Mouse (Mus musculus) olfactory bulb, adult 2 months (tissue): ENCODE measurements around the gene Gm11084. TPM values are rescaled to one million over a fixed set of nuclear protein-coding genes. Genes with fewer than 3 reads are reported as not detected.

Source experiments
- H3K27ac ChIP-seq: fragments of 200-500 bp; 2 replicates; pipeline ENCODE4 v1.5.1; 2012; ENCODE audit warnings: low read depth, low read length; ENCODE audit not compliant: insufficient read depth
- H3K4me1 ChIP-seq: fragments of 200-500 bp; 2 replicates; pipeline ENCODE4 v1.6.1; 2012; ENCODE audit warnings: low read length; ENCODE audit not compliant: control insufficient read depth, insufficient read depth
- H3K4me3 ChIP-seq: fragments of 200-500 bp; 2 replicates; pipeline ENCODE4 v1.5.1; 2012; ENCODE audit warnings: mild to moderate bottlenecking, low read depth, low read length, moderate library complexity; ENCODE audit not compliant: insufficient read depth
- CTCF ChIP-seq: fragments of 200-500 bp; IDR thresholded peaks from 2 replicates; pipeline ENCODE4 v1.5.1; 2012; ENCODE audit warnings: low read depth, mild to moderate bottlenecking, low read length, moderate library complexity; ENCODE audit not compliant: insufficient read depth
- POLR2A ChIP-seq: fragments of 200-500 bp; IDR thresholded peaks from 2 replicates; pipeline ENCODE4 v1.6.1; 2012; ENCODE audit warnings: mild to moderate bottlenecking, low read depth, low read length, moderate library complexity; ENCODE audit not compliant: insufficient read depth
- WGBS: fragments of 180-500 bp; shearing (Covaris S2); methylation state at CpG from one replicate; pipeline ENCODE4 v1.1.7; 2018; 5-methylcytosine and 5-hydroxymethylcytosine counted together
- polyA plus RNA-seq: library from polyadenylated mRNA; stranded (reverse); fragments of >200 nt; gene quantifications from 2 replicates; pipeline ENCODE4 v1.2.4, GENCODE M21; 2012; ENCODE audit warnings: low replicate concordance; ENCODE audit not compliant: missing spikeins, insufficient read depth, insufficient read length

The Gm11084 gene
- polyA plus RNA-seq, 1 experiment = not detected

DNA sequence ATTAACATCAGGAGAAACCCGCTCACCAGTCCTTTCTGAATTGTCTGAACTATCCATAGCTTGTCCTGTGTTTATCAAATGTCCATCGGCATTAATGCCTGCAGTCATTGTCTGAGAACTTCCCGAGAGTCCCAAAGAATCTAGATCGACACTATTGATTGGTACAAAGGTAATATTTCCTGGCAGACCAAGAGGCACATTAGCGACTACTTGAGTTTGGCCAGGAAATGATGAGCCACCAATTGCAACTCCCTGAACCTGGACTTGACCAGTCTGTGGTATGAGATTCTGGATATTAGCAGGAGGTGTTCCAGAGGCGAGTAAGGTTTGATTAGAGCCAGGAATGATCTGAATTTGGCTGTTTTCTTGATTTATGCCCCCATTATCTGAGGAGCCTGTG, 15.7 kb downstream of the Gm11084 start:
- no peak overlapping the region for H3K4me3 ChIP-seq
- H3K27ac ChIP-seq = no peak overlapping the region
- no peaks in the 10 kb centered on the region; the same call in 1 of the 2 replicates for H3K4me1 ChIP-seq
- no peak for TF ChIP-seq POLR2A
- TF ChIP-seq CTCF = no peak
- WGBS = 88% methylated on average over 6 of the region's 6 CpGs

DNA sequence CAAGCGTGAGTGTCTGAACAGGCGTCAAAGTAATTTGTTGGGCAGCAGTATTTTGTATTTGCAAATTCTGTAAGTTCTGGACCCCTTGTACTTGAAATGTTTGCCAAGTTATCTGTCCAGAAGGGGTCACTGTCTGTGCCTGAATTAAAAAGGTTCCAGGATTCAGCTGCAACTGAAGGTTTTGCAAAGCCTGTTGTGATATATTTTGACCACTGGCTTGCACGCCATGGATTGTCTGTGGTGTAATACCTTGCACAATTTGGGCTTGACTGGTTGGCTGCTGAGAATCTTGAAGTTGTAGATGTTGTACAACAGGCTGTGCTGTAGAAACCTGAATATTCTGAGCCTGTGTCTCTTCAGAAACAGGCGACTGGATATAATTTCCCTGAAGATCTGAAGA, 16.2 kb downstream of the Gm11084 start:
- WGBS = 84% methylated on average over 4 of the region's 4 CpGs
- no peak overlapping the region for H3K27ac ChIP-seq
- TF ChIP-seq CTCF = no peak
- TF ChIP-seq POLR2A = no peak
- H3K4me1 ChIP-seq = no peaks in the 10 kb centered on the region; the same call in 1 of the 2 replicates
- no peak overlapping the region for H3K4me3 ChIP-seq

DNA sequence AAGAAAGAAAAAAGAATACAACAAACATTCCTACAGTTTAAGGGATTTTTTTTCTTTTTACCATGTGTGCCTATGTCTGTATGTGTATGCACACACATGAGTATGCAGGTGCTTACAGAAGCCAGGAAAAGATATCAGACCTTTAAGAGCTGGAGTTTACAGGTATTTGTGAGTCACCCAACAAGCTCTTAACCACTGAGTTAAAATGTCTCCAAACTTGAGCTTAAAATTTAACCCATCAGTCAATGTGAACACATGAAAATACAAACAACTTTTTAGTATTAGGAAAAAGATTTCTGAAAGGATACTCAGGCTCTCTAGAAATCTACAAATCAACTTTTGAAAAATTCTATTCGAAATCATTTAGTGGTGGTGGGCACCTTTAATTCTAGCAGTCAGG, 18.0 kb downstream of the Gm11084 start:
- Histone ChIP-seq H3K4me3 (no peak overlapping the region), H3K27ac (no peak overlapping the region), H3K4me1 (no peaks in the 10 kb centered on the region; the same call in 1 of the 2 replicates)
- TF ChIP-seq POLR2A (no peak), CTCF (no peak)
- 98% methylated on average over 1 of the region's 1 CpGs for WGBS

DNA sequence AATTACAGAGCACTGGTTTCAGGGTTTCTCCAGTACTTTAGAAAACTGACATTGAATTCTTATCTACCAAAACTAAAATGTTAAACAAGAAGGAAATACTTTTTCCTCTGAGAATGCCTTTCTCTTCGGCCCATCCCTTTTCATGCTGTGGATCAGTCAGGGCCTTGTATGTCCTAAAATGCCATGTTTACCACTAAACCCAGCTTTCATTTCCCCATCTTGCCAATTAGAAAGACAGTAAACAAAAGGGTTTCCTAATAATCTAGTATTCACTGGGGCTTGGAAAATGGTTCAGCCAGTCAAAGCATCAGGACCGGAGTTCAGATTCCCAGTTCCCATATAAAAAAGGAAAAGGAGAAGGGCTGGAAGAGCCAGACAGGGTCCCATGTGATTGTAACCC, 21.1 kb downstream of the Gm11084 start:
- Histone ChIP-seq H3K4me1 (no peaks in the 10 kb centered on the region; the same call in 1 of the 2 replicates), H3K27ac (no peak overlapping the region), H3K4me3 (no peak overlapping the region)
- no peak for TF ChIP-seq CTCF
- no peak for TF ChIP-seq POLR2A
- WGBS = 59% methylated on average over 2 of the region's 2 CpGs

DNA sequence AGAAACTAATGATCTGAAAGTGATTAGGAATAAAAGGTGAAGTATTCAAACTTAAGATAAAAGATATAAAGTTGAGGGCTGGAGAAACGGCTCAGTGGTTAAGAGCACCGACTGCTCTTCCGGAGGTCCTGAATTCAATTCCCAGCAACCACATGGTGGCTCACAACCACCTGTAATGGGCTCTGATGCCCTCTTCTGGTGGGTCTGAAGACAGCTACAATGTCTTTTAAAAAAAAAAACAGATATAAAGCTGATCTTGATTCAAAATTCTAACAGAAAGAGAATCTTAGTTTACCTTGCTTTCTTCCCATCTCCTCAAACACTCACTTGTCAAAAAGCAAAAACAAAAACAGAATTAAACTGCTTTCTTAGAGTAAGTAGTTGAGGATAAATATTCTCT, 30.1 kb downstream of the Gm11084 start:
- TF ChIP-seq CTCF (no peak), POLR2A (no peak)
- Histone ChIP-seq H3K27ac (no peak overlapping the region), H3K4me3 (no peak overlapping the region), H3K4me1 (0 out of 2 replicates have a peak, but pooled peaks cover 2% of the 10 kb centered on the region)
- WGBS = 92% methylated on average over 3 of the region's 3 CpGs

DNA sequence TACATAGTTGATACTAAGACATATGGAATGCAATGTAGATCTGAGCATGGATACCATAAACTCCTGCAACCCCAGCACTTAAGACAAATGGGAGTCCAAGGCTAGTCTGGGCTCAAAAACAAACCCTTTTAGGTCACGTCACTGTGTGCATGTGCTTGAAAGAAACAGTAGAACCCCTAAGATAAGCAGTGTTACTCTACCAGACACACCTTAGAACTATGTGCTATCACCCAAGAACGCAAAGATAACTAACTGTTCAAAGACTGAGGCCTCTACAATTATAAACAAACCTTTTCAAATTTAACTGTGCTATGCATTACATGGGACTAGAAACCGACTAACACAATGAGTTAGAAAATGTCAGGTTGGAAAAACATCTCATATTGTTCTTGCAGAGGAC, 33.5 kb downstream of the Gm11084 start:
- TF ChIP-seq CTCF (no peak), POLR2A (no peak)
- Histone ChIP-seq H3K4me1 (no peaks in the 10 kb centered on the region), H3K4me3 (no peak overlapping the region), H3K27ac (no peak overlapping the region)
- WGBS = 89% methylated on average over 3 of the region's 3 CpGs

DNA sequence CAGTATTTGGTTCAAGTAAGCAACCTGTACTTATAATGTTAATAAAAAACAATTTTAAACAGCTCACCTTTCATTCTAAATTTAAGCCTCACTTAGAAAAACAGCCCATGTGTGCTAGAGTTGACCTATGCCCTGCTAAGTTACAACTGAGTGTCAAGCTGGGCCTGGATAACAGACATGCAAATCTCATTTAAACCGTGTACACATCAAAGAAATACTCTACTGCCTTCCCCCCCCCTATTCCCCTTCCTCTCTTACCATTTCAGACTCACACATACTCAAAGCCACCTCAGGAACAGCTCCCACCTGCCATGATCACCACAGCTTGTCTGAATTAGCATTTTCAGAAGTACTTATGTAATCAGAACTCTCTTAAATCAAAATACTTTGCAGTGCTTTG, 50.6 kb downstream of the Gm11084 start:
- Histone ChIP-seq H3K4me3 (no peak overlapping the region), H3K27ac (no peak overlapping the region), H3K4me1 (no peaks in the 10 kb centered on the region)
- no peak for TF ChIP-seq CTCF
- no peak for TF ChIP-seq POLR2A
- 21% methylated on average over 1 of the region's 1 CpGs for WGBS

DNA sequence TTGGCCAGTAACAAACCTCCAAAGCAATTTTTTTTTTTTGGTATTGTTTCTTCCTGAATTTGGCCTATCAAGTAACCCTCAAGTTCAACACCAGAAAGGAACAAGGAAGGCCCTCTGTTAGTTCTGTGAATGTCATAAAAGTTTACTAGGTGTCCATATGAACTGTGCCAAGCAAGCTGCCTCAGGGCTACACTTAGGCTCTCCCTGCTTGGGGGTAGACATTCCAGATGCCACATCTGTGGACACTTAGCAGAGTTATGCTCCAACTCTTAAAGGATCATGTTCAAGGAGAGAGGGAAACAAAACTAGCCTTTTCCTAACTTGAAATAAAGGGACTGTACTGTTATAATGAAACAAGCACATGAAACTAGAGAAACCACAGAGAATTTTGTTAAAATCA, 54.3 kb downstream of the Gm11084 start:
- TF ChIP-seq CTCF (no peak), POLR2A (no peak)
- Histone ChIP-seq H3K4me1 (no peaks in the 10 kb centered on the region), H3K4me3 (no peak overlapping the region), H3K27ac (no peak overlapping the region)

DNA sequence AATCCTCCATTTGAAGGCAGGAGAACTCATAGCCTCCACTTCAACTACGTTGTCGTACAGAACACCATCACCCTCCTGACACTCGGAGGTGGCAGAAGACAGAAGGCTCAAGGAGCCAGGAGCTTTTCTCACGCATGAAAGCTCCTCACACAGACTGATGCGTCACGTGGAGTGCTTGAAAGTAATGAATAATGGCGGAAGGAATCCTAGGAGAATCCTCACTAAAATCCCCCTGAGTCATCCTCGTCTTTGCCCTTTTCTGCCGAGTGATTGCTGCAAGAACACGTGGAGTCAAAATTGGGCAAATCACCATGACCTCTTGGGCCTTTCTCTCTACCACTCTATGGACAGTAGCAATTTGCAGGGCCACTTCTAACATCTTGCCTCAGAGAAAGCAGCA, 61.5 kb downstream of the Gm11084 start:
- TF ChIP-seq CTCF (no peak), POLR2A (no peak)
- Histone ChIP-seq H3K27ac (no peak overlapping the region), H3K4me1 (no peaks in the 10 kb centered on the region), H3K4me3 (no peak overlapping the region)
- 80% methylated on average over 10 of the region's 10 CpGs for WGBS

Other genes with a start within 250 kb of the Gm11084 start
- 200 TPM in 1 of 2 replicates, not detected in the other for gene Sp3, start 6.3 kb downstream of the Gm11084 start, polyA plus RNA-seq
- gene Ola1, start 232.2 kb upstream of the Gm11084 start, polyA plus RNA-seq = 370 TPM in 1 of 2 replicates, not detected in the other